Mouse (Mus musculus) adrenal gland, postnatal 10 days (tissue): Measurements from ENCODE around the gene Clcnka. TPM values are rescaled to one million over a fixed set of nuclear protein-coding genes. Genes with fewer than 3 reads are reported as not detected.

Source experiments
- DNase-seq: peaks from one replicate; pipeline ENCODE4 v3.0.0; 2021; ENCODE audit warnings: mixed read lengths
- total RNA-seq, 2 experiments: library from RNA; stranded (reverse); gene quantifications; 2 replicates each; pipeline ENCODE4 v1.2.3; 2021

The Clcnka gene
- total RNA-seq, 2 experiments from 2014 or later = not detected

DNA sequence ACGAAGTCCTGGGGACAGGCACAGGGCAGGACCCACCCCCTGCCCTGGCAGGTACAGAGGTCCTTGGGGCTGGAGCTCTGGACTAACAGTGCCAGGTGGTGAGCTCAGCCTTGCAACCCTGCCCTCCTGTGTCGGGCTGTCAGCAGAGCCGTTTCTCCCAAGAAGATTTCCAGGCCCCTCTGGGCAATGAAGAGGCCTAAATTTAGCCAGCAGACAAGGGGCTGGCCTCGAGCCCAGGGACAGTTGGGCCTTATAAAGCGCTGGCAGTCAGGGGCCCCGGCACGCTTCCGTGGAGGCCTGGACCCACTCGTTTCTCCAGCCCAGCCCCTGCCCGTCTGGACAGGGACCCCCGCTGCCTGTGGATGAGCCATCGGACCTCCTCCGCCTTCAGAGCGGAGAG lies 22.9 kb upstream of the Clcnka start:
- peak; percentile 59 for DNase-seq

DNA sequence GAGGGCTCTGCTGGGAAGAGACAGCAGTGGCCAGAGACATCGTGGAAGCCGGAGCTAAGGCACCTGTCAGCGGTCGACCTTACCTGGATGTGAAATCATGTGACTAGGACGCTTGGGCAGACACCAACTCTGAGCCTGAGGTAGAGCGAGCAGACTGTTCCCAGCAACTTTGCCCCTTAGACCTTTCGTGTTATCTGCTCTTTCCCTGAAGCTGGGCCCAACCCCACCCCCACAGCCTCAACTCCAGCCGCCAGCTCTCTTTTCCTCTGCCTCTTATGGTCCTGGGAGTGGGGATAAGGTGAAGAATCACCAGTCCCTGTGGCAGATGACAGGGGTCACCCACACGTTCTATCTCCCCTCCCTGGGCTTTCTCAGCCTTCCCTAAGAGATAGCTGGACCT lies 22.4 kb upstream of the Clcnka start:
- no peak for DNase-seq

DNA sequence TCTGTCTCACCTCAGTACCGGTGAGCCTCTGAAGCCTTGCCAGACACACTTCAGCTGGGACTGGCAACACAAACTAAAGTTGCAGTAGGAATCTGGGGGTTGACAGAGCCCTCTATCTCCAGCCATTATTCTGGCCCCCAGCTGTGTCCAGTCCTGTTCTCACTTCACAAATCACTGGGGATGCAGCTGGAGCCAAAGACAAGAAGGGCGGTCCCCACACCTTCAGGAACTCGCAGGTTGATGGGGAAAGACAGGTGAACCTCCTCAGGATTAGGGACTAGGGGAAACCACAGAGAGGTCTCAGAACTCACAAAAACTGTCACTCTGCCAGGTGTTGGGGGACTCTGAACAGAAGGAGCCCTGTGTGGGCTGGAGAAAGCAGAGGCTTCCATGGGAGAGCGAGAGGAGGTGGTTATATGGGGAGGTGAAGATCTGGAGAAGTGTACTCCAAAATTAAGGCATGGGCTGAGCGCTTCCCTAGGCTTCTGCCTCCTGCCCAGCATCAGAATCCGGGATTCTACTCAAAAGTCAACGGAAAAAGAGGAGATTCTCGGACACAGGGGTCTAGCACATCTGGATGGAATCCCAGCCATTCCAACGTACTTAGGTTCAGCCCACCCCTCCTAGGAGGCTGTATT lies 21.8 kb upstream of the Clcnka start, which contains the start of gene Hspb7:
Hspb7 (plus strand) TSS at position 588 of the 638 bp plus-strand sequence.
- DNase-seq = no peak

DNA sequence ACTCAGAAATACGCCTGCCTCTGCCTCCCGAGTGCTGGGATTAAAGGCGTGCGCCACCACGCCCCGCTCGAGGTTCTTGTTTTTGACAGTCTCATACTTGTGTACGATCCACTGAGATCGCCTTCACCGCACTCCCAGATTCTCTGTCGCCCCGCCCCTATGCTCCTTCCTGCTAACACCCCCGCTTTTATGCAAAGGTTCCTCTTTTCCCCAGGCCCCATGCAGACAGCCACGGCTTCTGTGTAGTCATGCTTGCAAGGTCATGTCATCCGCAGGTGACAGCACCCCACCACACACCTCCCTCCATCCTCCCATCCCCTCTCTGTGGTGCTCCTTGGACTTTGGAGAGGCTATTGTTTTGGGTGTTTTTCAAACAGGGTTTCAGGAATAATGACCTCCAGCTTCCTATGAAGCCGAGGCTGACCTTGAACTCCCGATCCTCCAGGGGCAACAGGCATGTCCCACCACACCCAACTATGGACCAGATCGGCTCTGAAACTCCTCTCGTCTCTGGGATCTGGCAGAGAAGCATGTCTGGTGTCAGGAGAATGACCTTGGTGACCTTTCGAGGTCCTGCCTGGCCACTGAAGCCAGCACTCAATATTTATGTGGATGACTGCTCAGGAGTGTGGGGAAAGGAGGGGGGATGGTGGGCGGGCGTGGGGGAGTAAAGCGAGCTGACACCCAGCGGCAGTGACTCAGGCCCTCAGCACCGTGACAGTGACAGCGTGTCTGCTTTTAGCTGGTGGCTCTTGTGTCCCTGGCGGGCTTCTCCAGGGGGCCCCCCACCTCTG lies 21.1 kb upstream of the Clcnka start:
- peak; percentile 49 for DNase-seq

DNA sequence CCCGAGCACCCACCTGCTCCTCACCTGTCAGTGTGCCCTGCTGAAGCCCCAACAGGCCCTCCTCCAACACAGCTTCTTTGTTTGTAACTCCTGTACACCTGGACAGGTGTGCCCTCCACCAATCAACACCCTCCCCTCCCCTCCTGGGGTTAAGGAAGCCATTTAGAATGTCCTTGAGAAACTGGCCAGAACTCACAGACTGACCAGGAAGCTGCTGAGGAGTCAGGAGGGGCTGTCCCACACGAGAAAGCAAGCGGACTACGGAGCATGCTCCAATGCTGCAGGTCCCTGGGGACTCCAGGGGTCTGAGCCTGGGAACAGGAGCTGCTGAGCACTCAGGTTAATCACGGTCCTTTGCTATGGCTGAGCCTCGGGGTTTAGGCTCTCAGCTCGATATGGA lies 17.4 kb upstream of the Clcnka start, which contains the start of gene Clcnkb:
Clcnkb (minus strand) TSS at position 91 of the 400 bp plus-strand sequence.
- DNase-seq = no peak

DNA sequence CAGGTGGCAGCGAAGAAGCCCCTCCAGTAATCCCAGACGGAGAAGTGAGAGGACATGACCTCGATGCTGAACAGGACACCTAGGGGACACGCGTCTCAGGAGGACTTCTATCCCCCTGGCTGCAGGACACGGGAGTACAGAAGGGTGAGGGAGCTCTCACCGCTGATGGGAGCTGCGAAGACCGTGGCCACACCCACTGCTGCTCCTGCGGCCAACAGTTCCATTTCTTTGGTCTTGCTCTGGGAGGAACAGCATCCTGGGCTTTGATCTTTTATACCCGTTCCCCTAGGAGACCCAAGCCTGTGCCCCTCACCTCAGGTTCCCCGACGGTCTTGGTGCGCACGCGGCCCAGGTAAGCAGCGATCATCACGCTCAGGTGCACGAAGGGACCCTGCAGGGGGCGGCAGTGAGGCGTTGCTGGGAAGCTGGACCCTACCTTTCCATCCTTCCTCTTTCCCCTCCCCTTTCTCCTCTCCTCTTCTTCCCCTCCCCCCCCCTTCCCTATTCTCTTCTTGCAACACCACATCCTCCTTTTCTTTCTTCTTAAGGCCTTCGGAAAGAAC lies 13.0 kb upstream of the Clcnka start:
- DNase-seq = no peak

DNA sequence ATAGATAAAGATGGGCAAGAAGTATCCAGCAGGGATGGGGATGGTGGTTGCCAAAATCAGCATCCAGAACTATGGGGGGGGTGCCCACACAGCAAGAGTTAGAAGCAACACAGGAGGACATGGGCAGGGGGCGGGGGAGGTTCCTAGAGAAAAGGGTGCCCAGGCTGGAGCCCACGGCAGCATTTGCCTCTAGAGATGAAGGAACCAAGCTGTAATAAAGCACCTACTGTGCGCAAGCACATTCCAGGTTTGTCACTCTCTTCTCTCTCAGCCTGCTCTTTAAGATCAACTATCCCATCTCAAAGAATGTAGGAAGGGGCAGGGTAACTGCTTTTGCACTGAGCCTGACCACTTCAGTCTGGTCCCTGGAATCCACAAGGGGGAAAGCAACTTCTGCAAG lies 10.1 kb upstream of the Clcnka start:
- DNase-seq = no peak

DNA sequence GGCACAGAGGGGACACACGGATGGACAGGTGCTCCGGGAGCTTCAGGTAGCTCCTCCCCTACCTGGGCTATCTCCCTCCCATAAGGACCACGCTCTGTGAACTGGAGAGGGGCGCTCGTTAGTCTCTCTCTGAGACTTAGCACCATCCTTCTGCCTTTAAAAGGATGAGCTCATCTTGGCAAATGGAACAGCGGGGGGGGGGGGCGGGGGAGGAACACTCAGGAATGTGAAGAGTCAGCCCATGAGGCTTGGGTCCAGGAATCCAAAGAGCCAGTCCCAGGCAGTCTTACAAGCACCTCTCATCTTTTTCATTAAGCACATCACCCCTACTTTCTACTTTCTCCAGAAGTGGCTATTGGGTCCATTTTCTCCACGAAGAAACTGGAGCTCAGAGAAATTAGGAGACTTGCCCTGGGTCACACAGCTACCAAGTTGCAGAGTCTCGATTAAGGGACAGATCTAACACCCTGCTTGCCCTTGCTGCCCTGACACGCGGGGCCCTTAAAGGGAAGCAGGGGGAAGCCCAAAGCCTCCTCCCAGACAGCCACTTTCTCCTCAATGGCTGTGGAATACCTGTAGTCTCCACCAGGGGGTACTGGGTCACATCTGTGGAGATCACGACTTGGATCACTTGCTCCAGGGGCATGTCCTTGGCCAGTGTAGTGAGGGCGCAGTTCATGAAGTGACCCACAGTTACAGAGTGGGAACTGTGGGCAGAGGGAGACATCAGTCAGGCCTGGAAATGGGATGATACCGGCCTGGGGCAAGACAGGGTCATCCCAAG lies 8.2 kb upstream of the Clcnka start:
- peak; percentile 63 for DNase-seq

DNA sequence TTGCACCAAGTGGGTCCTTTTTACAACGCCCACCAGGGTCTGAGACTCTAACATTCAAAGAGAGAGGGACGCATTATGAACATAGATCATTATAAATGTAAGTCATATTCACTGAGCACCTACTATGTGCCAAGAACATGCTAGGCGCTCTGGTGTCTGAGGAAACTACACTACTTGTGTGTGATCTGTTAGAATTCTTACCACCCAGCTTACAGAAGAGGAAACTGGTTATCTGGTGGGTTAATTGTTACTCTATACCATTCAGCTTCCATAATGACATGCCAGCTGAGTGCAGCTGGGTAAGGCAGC lies 6.7 kb upstream of the Clcnka start:
- no peak for DNase-seq

DNA sequence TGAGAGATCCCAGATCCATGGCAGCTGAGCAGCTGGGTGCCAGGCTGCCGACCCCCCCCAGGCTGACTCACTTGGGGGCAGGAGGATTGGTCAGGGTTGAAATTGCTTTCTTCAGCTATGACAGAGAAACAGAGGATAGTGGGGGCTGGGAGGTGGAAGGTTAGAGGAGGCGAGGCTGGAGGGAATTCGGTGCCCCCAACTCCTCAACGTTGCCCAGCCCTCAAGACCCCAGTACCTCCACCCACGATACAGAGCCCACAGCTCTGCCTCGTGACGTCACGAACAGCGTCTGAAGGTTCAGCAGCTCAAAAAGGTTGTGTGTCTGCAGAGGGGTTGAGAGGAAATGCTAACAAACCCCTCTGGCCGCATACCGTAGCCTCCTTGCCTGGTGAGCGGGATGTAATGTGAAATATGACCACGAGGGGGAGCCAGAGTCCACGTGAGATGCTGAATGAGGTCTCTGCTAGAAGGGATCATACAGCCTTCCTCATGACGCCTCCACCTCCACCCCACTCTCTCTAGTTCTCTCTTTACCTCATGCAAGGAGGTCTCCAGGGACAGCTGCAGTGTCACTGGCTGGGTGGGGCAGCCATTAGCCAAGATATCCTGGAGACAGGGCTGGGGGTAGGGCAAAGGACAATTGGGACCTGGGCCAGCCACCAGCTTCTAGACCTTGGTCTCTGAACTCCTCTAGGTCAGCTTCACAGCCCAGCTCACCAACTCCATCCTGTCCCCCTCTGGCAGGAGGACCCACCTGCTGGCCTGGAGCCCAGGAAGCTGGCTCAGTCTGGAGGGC lies 6.2 kb upstream of the Clcnka start:
- DNase-seq = peak; percentile 93

DNA sequence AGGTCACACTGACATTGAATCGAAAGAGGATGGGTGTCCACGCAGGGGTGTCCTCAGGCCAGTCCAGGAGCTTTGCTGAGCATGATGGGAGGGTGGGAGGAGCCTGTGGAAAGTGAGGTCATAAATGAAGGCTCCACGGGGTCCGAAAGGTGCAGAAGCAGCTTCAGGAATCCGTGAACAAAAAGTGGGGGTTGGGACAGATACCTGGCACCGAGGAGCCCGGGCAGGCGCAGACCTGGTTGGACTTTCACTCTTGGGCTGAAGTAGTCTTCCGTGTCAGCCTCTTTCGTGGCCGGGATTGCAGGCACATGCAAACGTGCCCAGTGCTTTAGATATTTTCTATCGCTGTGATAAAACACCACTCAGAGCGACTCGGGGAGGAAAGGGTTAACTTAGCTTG lies 1.6 kb upstream of the Clcnka start:
- DNase-seq = no peak

DNA sequence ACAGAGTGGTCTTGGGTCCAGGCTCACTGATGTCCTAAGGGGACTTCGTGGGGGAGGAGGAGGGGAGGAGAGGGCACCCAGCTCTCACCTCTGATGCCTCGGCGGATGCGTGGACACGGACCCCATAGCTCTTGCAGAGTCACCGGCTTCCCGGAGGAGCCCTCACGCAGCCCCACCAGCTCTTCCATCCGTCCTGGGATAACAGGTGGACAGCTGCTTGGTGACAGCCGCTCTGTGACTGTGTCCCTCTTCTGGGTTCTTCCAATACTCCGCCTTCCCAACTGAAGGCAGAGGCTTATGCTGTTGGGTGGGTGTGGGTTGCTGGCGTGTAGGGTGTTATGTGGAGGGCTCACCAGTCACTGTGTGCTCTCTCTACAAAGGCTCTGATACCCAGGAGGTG lies 663 bp downstream of the Clcnka start:
- DNase-seq = no peak

DNA sequence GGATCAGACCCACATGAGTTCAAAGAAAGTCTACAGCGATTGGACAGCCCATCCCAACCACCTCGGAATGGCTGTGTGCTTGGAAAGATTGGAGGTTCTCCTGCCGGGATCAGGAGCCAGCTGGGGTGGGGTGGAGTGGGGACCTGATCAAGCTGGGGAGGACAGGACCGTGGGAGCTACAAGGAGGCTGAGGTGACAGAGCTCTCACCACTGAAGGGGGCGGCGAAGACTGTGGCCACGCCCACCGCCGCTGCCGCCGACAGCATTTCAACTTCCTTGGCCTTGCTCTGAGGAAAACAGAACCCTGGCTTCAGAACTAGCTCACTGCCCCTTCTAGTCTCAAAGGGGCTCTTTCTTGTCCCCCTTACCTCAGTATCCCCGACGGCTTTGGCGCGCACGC lies 3.8 kb downstream of the Clcnka start:
- DNase-seq = no peak

DNA sequence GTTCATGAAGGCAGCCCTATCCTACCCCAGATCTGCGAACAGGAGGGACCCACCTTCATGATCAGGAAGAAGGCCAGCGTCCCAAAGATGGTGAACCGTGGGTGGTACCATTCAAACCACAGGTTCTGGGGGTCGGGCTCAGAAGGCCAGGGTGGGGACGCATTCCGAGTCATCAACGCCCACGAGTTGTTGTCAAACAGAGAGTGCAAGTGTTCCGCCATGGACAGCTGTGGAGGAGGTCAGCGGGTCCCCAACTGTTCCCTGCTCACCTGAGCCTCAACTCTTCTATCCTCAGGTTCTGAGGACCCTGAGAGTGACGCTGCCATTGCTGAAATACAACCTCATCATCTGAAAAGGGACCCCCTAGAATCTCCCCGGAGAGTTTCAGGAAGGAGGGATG lies 7.2 kb downstream of the Clcnka start:
- DNase-seq = no peak

DNA sequence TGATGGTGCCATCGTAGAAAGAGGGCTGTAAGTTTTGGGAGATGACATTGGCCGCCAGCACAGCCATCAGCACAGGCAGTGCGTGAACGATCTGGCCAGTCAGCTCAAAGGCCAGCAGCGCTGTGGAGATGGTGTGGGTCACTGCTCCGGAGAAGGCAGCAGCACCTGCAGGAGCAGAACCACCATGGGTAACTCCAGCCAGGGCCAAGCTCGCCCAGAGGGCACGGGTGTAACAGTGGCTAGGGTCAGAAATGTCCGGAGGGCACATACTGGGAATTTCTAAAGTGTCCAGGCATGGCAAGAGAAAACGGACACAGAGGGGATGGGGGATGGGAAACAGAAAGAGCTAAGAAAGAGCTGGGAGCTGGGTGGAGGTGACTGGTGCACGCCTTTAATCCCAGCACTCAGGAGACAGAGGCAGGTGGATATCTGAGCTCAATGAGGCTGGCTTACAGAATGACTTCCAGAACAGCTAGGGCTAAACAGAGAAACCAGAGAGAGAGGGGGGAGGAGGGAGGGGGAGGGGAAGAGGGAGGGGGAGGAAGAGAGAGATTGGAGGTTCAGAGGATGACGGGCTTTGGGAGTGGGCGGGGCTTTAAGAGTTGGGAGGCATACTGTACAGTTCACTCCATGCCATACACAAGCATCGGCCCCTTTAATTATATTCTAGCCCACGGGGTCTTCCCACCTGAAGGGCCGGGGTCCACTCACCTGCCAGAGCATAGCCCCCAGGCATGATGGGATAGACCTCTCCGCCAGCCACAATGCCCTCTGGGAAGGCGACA lies 9.0 kb downstream of the Clcnka start:
- DNase-seq = no peak

DNA sequence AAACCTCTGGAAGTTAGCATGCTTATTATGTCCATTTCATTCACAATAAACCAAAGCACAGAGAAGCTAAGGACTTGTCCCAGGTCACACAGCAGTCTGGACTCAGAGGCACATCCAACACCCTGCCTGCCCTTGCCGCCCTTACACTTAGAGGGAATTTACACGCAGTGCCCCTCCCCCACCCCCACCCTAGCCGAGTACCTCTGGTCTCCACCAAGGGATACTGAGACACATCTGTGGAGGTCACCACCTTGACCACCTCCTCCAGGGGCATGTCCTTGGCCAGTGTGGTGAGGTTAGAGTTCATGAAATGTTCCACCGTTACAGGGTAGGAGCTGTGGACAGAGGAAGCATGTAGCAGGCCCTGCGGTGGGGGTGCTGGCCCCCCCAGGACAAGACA lies 10.6 kb downstream of the Clcnka start:
- DNase-seq = no peak

DNA sequence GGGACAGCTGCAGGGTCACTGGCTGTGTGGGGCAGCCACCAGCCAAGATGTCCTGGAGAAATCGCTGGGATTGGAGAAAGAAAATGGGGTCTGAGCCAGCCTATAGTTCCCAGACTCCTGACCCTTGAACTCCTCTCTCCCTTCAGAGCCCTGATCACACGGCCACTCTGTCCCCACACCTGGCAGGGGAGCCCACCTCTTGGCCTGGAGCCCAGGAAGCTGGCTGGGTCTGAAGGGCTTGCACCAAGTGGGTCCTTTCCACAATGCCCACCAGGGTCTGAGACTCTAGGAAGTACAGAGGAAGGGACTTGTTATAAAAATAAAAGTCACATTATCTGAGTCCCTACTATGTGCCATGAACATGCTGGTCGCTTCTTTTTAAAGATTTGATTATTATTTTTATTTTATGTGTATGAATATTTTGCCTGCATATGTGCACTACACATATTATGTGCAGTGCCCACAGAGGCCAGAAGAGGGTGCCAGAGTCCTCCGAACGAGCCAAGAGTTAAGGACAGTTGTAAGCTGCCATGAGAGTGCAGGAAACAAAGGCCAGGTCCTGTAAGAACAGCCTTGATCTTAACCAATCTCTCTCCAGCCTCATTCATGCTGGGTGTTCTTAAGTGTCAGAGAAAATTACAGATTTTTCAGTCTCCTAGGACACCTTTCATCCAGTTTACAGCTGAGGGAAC lies 11.3 kb downstream of the Clcnka start:
- peak; percentile 88 for DNase-seq

DNA sequence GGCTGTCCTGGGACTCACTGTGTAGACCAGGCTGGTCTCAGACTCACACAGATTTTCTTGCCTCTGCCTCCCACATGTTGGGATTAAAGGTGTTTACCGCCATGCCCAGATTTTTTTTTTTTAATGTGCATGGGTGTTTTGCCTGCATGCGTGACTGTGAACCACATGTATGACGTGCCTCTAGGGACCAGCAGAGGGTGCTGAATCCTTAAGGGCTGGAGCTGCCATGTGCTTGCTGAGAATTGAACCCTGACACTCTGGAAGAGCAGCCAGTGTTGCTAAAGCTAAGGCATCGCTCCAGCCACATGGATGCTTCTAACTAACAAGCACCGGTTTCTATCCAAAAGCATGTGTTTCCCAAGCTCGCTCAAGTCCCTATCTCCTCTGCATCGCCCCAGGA lies 12.4 kb downstream of the Clcnka start:
- no peak for DNase-seq

DNA sequence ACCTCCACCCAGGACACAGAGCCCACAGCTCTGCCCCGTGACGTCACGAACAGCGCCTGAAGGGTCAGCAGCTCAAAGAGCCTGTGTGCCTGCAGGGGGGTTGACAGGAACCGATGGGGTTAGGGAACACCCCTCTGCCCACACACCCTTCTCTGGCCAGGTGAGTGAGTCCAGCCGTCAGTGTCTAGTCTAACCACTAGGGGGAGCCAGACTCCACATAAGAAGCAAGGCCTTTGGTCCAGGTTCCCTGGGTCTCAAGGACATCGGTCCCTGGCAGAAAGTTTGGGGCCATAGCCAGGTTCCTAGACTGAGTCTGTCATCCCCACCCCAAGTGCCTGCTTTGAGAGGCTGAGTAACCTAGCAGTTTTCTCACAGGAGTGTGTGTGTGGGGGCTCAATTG lies 13.2 kb downstream of the Clcnka start:
- peak; percentile 55 for DNase-seq

DNA sequence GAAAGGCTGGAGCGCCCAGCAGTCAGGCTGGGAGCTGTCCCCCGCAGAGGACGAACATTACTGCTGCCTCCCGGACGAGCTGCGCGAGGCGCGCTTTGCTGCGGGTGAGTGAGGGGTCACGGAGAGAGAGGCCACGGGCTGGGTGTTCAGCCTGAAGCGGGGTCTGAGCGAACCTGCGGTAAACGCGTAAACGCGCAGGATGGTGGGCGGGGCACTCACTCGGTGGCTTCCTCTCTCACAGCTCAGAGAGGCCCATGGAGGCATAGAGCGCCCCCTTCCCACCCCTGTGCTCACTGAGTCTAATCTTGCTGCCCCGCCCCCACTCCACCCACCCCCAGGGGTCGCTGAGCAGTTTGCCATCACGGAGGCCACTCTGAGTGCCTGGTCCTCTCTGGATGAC lies 16.1 kb downstream of the Clcnka start:
- no peak for DNase-seq

DNA sequence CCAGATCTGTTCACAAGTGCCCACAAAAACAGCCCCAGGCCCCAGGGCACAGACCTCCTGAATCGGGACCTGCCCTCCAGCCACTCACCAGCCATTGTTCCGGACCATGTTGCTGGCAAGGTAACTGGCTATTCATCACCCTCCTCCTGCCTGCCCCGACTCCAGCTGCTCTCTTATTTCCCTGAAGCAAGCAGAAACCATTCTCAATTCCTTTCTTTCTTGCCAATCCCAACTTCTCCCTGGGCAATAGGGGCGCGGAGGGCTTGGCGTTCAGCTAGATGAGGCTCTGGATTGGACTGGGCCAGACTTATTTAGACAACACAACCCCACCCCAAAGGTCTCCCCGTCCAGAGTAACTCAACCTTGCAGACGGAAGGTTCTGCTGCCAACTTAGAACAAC lies 18.9 kb downstream of the Clcnka start:
- no peak for DNase-seq
